Mouse (Mus musculus) ovary, adult 18-20 months (tissue): ENCODE data around the gene Gripap1.

Experiments used
- DNase-seq: peaks from one replicate; pipeline ENCODE4 v3.0.0; 2022; ENCODE audit warnings: low spot score, mixed read lengths

Gripap1 gene

DNA sequence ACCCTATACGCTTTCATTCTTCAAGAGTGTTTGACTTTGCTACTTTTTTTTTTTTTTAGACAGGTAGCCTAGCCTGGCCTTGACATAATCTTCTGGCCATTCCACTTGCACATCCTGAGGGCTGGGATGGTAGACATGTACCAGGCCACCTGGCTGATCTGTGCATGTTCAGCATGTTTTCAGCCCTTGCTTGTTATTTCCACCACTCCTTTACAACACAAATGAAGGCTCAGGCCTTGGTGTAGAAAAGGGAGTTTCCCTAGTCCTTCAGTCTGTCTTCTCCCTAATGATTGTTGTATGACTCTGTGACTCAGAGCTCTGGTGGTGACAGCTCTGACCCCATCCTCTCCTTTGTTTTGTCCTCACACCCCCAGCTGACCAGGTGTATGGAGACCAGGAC lies 77.6 kb downstream of the Gripap1 start:
- no peak for DNase-seq

- no peak for DNase-seq
Measured at GRCm38 (mm10) chrX:7868506-7868905, 78.9 kb downstream of the Gripap1 start.

GRCm38 (mm10) chrX:7869826-7870225 lies 80.3 kb downstream of the Gripap1 start:
- no peak for DNase-seq
